Mouse (Mus musculus) spleen, postnatal 36 days (tissue): ENCODE measurements around the gene Scrn2.

Experiments used
- DNase-seq, 2 experiments: peaks; one replicate each; pipeline ENCODE4 v3.0.0; 2022; ENCODE audit warnings: low spot score in 2 of 2, mixed read lengths in 1 of 2

Scrn2 gene

DNA sequence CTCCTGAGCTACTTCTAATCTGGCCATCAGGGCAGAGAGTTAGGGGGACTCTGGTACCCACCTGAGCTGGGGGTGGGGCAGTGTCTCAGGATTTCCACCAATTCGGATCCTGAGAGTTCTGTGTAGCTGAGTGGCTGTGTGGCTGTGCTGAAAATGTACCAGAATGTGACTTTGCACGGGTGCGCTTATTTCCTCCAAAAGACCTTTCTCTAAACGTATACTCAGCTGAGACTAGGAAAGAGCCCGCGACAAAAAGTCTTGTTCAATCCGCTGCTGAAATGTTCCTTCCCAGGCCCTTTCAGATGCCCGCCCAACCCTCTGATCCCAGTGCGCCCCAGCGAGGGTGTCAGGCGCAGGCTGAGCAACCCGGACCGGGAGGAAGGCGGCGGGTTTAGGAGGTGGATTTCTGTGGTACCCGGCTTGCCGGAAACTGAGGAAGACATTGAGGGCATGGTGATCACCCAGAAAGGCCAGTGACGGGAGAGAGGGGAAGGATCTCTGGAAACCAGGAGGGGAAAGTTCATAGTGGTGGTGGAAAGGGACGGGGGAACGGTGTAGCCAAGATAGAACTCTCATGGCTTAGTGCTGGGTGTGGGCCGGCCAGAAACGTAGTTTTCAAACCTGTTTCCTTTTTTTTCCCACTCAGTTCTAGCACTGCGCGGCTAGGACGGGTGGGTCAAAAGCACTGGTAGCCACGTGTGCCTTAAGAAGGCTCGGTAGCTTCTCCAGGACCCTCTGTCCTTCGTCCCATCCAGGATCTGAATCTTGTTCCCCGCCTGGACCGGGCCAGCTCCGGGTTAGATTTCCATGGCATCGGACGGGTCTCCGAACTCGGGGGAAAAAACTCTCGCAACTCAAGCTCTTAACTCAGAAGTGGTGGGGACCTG, 11.8 kb upstream of the Scrn2 start:
- DNase-seq: no peak

DNA sequence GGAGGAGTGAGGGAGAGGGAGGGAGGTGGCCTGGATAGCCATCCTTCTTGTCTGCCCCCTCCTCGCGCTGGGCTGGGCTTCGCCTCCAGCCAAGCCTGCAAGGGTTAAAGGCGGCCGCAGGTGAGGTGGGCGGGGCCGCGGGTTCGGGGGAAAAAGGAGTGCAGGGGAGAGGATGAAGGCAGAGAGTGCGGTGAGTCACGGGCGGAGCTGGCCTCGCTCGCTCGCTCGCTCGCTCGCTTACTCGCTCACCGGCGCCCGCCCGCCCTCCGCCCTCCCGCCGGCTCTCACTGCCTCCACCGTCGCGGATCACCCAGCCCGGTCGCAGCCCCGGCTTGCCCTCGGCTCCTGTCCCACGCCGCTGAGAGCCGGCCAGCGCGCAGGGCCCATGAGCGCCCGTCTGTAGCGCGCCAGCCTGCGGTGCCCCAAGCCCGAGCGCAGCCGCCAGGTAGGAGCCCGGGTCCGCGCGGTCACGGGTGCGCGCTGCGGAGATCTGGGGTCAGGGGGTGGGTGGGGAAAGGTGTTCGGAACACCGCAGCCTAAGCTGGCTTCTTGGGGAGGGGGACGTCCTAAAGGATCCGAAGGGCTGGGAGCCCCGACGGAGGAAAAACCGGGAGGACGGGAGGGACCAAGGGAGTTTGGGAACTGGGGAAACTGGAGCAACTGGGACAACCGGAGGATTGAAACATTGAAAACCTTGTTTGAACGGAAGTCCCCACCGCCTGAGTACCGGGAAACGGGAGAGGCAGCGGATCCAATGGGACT, 11.0 kb upstream of the Scrn2 start:
- DNase-seq: peak in 1 of 2 experiments; percentile 21

DNA sequence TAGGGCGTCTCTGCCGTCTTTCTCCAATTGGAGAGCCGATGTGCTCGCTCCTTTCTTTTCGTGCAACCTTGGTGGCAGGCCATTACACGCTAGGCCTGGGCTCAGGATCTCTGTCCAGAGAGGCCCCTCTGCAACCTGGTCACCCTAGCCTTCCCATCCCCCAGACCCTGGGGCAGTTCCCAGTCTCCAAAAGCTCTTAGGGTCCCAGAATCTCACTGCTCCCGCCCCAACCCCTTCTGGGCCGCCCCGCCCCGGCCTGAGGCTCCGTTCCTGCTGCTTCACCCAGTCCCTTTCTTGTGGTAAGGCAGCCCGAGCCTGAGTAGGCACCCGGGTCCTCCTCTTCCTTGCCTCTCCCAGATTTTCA, 10.4 kb upstream of the Scrn2 start:
- DNase-seq: no peak

DNA sequence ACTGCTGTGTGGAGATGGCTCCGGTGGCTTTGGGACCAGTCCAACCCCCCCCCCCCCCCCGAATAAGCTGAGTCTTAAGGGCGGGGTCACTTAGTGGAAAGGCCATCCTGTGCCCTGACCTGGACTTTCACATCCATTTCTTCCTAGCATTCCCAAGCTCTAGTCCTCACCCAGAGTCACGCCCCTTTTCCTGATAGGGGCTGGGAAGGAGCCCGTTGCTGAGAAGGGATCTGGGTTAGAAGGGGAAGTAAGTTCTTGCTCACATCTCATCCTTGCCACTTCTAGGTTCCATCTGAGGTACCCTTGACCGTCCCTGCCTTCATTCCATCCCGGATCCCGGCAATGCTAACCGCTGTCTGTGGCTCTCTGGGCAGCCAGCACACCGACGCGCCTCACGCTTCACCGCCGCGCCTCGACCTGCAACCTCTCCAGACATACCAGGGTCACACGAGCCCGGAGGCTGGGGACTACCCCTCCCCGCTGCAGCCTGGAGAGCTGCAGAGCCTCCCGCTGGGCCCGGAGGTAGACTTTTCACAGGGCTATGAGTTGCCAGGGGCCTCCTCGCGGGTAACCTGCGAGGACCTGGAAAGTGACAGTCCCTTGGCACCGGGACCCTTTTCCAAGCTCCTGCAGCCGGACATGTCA, 8.5 kb upstream of the Scrn2 start:
- DNase-seq: no peak

DNA sequence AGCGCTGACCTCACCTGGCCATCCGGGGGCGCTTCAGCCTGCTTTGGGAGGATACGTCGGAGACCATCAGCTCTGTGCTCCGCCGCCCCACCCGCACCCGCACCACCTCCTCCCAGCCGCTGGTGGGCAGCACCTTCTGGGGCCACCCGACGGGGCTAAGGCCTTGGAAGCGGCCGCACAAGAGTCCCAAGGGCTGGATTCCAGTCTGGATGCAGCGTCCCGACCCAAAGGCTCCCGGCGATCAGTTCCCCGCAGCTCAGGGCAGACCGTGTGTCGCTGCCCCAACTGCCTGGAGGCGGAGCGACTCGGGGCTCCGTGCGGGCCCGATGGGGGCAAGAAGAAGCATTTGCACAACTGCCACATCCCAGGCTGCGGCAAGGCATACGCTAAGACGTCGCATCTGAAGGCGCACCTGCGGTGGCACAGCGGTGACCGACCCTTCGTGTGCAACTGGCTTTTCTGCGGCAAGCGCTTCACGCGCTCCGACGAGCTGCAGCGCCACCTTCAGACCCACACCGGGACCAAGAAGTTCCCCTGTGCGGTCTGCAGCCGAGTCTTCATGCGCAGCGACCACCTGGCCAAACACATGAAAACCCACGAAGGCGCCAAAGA, 7.8 kb upstream of the Scrn2 start:
- peak; percentile 73 for DNase-seq

DNA sequence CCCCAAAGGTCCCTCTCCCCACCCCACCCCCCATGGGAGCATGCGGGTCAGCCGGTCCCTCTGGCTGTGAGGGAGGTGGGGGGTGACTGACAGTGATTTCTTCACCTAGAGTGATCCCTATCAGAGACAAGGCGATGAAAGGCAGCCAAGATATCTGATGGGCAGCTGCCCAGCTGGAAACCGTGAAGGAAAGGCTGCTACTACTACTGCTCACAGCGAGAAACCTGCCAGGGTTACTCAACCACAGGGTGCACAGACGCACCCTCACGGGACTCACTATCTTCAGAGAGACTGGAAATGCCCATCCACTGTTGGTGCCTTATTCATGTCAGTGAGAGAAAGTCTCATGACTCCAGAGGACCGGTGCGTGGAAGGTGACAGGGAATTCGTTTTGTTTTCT, 4.8 kb upstream of the Scrn2 start:
- DNase-seq: no peak

DNA sequence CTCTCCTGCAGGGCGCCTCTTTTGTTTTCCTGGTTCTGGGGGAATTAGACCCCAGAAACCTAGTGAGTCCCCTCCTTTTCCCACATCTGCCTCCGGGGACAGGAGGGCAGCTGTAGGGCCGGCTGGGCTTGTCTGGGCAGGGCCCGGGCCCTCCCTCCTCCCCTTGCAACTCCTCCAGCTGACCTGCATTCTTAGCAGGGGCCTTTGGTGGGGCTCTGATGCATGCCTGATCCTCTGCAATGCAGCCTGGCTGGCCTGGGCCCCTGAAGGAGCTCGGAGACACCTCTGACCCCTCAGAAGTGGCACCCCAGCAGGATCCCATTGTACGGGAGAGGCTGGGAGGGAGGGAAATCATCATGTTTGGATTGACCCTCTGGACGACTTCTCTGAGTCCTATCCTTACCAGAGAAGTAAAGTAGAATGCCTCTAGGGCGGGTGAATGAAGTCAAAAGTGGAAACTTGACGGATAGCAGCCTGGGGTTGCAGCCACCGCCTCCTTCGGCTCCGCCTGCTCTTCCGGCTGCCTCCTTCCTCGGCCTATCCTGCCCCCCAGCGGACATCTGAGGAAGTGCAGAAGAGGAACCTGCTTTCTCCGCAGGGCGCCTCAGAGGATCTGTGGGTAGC, 3.9 kb upstream of the Scrn2 start:
- peak; percentile 86 to 88 for DNase-seq

DNA sequence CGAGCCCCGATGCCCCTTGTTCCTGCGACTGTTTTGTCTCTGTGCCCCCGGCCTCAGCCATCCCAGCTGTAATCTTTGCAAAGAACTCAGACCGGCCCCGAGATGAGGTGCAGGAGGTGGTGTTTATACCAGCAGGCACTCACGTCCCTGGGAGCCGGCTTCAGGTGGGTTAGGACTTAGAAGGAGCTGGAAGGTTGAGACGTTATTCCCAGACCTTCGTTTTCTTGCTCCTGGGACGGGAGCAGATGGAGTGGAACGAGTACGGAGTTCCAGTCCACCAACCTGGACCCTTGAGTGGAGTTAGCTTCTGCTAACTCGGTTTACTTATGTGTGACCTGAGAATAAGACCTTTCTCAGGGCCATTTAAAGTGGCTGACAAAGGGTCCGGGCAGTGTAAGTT, 688 bp downstream of the Scrn2 start:
- no peak for DNase-seq

DNA sequence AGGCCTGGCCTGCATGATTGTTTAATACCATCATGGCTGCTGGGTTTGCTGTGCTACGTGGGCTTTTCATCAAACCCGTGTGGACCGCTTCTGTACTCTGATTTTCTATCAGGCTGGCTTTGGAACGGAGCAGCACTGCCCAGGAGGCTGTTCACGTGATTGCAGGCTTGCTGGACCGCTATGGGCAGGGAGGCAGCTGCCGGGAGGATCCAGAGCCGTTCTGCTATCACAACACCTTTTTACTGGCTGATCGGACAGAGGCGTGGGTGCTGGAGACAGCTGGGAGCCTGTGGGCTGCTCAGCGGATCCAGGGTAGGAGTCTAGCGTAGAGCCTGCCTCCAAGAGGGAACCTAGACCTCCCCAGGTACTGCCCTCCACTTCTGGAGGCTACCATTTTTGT, 2.2 kb downstream of the Scrn2 start:
- no peak for DNase-seq

DNA sequence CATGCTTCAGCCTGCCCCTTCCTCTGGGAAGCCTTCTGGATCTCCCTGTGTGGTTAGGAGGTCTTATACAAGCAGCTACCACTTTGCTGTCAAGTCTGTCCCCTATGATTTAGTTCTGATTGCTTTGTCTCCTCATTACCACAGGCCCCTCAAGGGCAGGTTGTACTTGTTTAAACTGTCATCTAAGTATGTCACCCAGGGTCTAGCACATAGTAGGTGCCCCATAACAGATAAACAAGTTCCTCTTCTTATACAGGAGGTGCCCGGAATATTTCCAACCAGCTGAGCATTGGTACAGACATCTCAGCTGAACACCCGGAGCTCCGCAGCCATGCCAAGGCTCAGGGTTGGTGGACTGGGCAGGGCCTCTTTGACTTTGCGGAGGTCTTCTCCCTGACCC, 2.8 kb downstream of the Scrn2 start:
- DNase-seq: no peak

DNA sequence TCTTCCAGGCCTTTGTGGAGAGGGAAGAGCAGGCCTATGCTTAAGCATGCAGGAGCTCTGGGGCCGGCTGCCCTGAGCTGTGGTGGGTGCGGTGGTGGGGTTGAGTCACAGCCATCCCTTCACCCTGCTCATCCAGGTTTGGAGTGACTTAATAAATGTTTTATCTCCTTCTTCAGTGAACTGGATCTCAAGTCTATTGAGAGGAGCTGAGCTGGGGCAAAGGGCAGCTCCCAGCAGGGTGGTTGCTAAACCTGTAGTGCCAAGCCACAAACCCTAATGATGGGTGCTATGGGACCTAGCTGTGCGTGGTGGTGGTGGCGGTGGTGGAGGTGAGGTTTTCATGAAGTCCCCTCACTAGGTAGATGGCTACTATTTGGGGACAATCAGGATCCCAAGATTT, 4.0 kb downstream of the Scrn2 start:
- no peak for DNase-seq

DNA sequence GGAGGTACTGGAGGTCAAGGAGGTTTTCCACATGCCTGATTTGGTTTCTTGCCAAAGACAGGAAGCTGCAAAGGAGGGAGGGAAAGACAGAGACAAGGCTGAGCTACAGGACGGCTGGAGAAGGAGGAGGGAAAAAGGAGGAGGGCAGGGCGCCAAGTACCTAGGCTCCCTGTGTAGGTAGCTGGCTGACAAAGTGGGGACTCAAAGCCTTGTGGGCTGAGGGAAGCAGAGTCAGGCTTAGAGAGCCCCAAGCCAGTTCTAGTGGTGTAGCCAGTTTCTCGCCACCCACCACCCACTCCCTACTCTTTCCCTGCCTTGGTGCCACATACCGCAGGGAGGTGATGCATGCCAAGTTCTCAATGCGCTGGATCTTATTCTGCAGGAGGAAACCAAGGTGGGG, 6.4 kb downstream of the Scrn2 start:
- no peak for DNase-seq

DNA sequence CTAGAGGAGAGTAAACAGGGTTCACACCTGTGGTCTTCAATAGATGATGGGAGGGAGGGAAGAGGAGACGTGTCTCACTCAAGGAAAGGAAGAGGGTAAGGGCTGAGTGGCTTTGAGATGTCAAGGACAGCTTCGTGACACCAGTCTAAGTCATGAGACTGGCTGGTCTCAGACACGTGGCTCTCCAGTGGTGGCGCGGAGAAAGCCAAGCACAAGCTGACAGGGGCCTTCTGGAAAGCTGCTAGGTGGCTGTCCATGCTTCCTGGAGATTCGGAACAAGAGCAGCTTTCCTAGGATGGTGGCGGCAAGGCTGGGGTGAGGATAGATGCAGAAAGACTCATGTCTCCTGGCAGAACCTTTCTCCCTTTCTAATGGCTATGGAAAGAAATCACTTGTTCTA, 9.1 kb downstream of the Scrn2 start:
- no peak for DNase-seq

DNA sequence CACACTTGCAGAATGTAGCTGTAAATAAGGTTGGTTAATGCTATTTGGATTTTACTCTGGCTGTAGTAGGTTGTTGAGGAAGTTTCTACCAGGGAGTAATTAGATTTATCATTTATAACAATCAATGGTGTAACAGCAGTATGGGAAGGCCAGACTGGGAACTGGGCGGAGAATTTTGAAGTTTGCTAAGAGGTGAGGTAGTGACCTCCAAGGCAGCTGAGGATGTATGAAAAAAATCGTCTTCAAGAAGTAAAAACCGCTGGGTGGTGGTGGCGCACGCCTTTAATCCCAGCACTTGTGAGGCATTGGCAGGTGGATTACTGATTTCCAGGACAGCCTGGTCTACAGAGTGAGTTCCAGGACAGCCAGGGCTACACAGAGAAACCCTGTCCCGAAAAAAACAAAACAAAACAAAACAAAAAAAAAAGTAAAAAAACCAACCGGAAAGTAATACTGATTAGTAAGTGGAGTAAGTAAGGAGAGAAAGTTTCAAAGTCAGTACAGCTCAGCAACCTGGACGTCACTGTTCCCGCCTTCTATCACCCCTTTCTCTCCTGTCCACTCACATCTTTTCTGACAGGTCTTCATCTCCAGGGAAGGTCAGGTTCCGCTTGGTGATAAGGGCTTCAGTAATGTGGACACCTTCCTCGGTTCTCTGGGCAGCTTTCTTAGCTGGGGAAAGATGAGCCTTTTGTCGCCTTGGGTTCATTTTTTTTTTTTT, 10.7 kb downstream of the Scrn2 start:
- DNase-seq: no peak

DNA sequence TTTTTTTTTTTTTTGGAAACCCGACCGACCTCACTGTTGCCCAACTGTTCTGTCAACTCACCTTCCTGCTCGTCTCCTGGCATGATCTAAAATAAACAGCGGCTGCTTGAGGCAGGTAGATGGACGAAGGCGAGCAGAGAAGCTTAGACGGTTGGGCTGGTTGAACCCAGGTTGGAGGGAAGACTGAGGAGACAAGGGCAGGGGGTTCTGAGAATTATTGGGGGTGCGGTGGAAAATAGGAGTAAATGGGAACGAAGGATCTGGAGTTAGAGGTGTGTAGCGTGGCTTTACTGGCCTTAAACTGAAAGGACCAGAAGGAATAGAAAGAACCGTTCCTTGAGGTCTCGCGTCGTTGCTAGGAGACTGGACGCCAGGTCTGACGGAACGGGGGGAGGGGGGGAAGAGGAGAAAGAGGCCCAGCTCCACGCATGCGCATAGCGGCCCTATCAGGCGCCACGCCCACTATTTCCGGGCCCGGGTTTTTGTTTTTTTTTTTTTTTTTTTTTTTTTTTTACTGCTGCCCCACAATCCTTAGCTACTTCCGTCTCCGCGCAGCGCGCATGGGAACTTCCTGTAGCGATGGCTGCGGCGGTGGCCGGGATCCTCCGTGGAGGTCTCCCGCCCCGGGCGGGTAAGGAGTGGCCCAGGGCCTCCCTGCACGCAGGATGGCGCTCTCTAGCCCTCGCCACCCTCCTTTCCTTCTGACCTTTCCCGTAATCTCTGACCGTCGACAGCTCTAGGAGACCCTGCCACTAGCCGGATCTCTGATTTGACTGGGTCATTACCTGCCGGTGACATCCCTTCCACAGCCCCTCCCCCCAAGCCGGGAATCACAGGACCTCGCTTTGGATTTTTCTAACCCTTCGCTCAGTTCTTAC, 11.5 kb downstream of the Scrn2 start, which contains the start of the genes Lrrc46 and Mrpl10:
Gene Lrrc46, minus strand, starts transcription at position 386 of the 878 bp plus-strand sequence.
Gene Mrpl10, plus strand, starts transcription at position 539 of the 878 bp plus-strand sequence.
- DNase-seq: peak; percentile 84

DNA sequence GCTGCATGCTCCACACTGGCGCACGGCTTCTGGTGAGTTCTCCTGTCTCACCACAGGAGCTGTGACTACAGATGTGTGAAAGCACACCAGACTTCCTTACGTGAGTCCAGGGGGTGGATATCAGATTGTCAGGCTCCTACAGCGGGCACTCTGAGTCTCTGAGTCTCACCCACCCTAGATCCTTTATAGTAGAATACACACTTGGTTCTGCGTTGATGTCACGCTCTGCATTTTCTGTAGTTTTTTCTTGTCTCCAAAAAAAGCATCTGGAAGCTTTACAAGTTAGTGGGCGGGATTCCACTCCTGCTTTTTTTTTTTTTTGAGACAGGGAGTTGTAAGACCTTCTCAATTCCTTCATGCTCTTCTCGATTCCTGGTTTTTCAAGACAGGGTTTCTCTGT, 15.2 kb downstream of the Scrn2 start:
- no peak for DNase-seq

DNA sequence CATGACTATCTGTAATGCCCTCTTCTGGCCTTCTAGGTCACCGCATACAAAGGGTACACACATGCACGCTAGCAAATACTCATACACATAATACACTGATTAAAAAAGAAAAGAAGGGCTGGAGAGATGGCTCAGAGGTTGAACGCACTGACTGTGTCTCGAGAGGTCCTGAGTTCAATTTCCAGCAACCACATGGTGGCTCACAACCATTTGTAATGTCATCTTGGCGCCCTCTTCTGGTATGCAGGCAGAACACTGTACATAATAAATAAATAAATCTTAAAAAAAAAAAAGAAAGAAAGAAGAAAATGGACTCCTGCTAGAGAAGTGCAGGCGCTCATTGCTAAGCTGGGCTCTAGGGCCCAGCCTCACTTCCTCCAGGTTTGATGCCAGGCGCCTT, 16.1 kb downstream of the Scrn2 start:
- DNase-seq: no peak

DNA sequence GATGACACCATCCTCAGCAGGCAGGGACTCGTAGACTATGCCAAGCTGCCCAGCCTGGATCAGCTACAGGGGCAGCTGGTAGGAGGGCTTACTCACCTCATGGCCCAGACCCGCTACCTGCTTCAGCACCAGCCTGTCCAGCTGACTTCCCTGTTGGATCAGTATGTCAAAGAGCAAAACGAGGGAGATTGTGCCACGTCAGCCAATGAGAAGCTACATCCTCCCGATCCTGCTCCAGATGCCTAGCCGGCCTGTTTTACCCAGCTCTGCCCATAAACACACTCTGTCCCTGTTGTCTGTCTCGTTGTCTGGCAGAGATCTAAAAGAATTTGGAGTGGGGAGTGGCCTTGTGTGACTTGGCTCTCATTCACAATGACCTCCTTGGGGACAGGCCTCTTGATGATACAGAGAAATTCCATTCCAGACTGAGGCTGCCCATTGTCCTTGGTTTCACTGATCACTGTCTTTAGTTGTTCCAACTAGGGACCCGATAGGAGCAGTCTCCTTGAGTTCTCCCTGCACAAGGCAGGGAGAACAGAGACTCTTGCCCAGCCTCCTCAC, 18.4 kb downstream of the Scrn2 start:
- no peak for DNase-seq

DNA sequence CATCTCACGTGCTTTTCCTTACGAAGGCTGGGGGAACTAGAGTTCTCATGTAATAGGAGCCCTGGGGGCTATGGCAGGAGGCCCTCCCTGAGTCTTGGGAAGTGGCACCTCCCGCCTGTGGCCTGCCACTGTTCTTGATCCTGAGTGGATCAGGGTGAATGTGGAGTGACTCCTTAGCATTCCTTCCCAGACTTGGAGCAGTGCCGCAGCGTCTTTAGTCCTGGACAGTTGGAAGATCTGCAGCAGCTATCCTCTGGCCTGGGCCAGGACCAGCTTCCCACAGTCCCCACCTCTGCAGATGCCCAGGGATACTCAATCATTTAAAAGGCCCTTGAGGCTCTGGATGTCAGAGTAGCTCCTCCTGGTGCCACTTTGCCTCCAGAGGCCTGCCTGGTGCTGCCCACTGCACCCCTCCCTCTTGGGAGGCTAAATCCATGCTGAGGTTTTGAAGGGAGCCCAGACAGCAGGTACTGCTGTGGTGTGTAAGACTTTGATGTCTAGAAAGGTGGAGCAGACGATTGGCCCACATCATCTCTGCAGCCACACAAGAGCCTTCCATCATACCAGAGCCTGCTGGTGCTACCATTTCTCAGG, 19.9 kb downstream of the Scrn2 start:
- DNase-seq: no peak
